Mouse (Mus musculus): Measurements from ENCODE around the gene Gm9821.

DNA sequence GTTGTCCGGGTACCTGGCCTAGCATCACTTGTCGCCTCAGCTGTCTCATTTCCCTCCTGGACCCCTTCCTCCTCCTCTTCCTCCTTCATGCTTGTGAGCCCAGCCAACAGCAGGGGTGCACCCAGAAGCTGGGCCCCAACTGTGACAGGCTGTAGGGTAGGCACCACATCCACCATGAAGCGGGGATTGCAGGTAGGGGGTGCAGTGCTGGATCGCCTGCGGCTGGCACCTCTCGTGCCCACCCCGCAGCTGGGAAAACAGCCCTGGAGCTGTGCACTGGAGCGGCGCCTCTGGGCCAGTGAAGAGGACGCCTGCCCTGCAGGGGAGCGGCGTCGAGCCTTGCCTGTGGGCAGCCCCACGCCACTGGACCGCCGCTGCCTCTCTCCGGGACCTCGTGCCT lies at the start of gene Gm9821:
- TF ChIP-seq POLR2A (IDR thresholded peaks at IDR 0.05; ENCODE audit: borderline replicate concordance, extremely low read depth, low read depth, low read length) (no peak), CTCF (IDR thresholded peaks at IDR 0.05; ENCODE audit: insufficient read depth, low read length) (no peak)

Data from lung, adult 2 months (tissue).